In genomic region chr13:59227523-59228058, GRCm38 (mm10) we compare ENCODE assay signal across 7 mouse cellular contexts.
"Had no signal": no experiment of that assay in that cellular context is flagged by ENCODE, and none has a peak within 500 bp of the region (broad histone marks: within the 10 kb centered on the region; RNA-seq: fewer than 3 reads in every experiment).

No protein-coding gene starts in this region.

- H3K36me3 ChIP-seq: limb, embryonic 10.5 days; liver, embryonic 15.5 days; midbrain, embryonic 13.5 days had no signal

- H3K9ac ChIP-seq: liver, embryonic 15.5 days; midbrain, embryonic 13.5 days had no signal

- H3K27me3 ChIP-seq: liver, embryonic 15.5 days; midbrain, embryonic 13.5 days had no signal

- H3K9me3 ChIP-seq: limb, embryonic 10.5 days; liver, embryonic 15.5 days; midbrain, embryonic 13.5 days had no signal

- ATAC-seq: midbrain, embryonic 13.5 days had no signal

- H3K4me3 ChIP-seq: left cerebral cortex, adult 2 months; limb, embryonic 10.5 days; liver, embryonic 15.5 days; midbrain, embryonic 13.5 days had no signal

- DNase-seq: right cerebral cortex, postnatal 14 days; thymus, postnatal 4 days had no signal

- H3K4me2 ChIP-seq: liver, embryonic 11.5 days; liver, embryonic 15.5 days; midbrain, embryonic 13.5 days had no signal

- H3K27ac ChIP-seq: left cerebral cortex, adult 2 months; limb, embryonic 10.5 days; midbrain, embryonic 13.5 days had no signal
